Mouse (Mus musculus) megakaryocyte progenitor cell, adult 5-6 weeks (primary cell): ENCODE measurements around the gene Ankrd2. TPM values are rescaled to one million over a fixed set of nuclear protein-coding genes. Genes with fewer than 3 reads are reported as not detected.

Experiments used
- ATAC-seq: replicated peaks from 2 replicates; pipeline ENCODE4 v1.8.0; 2016; ENCODE audit warnings: mild to moderate bottlenecking, moderate TSS enrichment, inconsistent platforms; ENCODE audit not compliant: poor library complexity
- total RNA-seq, 2 experiments: library from RNA; stranded (forward) in 1 of 2; stranded (reverse) in 1 of 2; fragments of 157-497, 149-512 nt in 1 of 2; fragments of 200-1000 nt in 1 of 2; gene quantifications; 2 replicates each; pipeline versions ENCODE4 v1.2.3 to v1.2.4; 2015 to 2017

Ankrd2 gene
- total RNA-seq (2015) (not detected in 2 replicates), total RNA-seq (2017) (not detected in 2 replicates)

GRCm38 (mm10) chr19:42035456-42036248 lies at the start of gene Ankrd2:
TSS of gene Ankrd2 (plus strand) at chr19:42036000.
- ATAC-seq, result peak; percentile 99

- ATAC-seq, result no peak
These were observed 48.6 kb upstream of the Ankrd2 start for GRCm38 (mm10) chr19:41987206-41987605.

GRCm38 (mm10) chr19:41989810-41990209 lies 46.0 kb upstream of the Ankrd2 start:
- ATAC-seq, result peak; percentile 58

GRCm38 (mm10) chr19:41991926-41992477 lies 43.8 kb upstream of the Ankrd2 start:
- no peak for ATAC-seq

GRCm38 (mm10) chr19:41992971-41993370 lies 42.8 kb upstream of the Ankrd2 start:
- ATAC-seq, result no peak

GRCm38 (mm10) chr19:41993484-41993883 lies 42.3 kb upstream of the Ankrd2 start:
- ATAC-seq, result no peak

GRCm38 (mm10) chr19:41994023-41994422 lies 41.8 kb upstream of the Ankrd2 start:
- ATAC-seq, result no peak

- no peak for ATAC-seq
These were observed 40.3 kb upstream of the Ankrd2 start for GRCm38 (mm10) chr19:41995483-41995882.

- ATAC-seq, result no peak
These were observed 38.7 kb upstream of the Ankrd2 start for GRCm38 (mm10) chr19:41997090-41997489.

- no peak for ATAC-seq
These were observed 36.8 kb upstream of the Ankrd2 start for GRCm38 (mm10) chr19:41998770-41999548.

- ATAC-seq, result peak; percentile 68
These were observed 36.0 kb upstream of the Ankrd2 start for GRCm38 (mm10) chr19:41999688-42000283.

- no peak for ATAC-seq
These were observed 35.3 kb upstream of the Ankrd2 start for GRCm38 (mm10) chr19:42000446-42000958.

GRCm38 (mm10) chr19:42001253-42001980 lies 34.4 kb upstream of the Ankrd2 start:
- ATAC-seq, result peak; percentile 60

GRCm38 (mm10) chr19:42004258-42004657 lies 31.5 kb upstream of the Ankrd2 start:
- no peak for ATAC-seq

GRCm38 (mm10) chr19:42005616-42006015 lies 30.2 kb upstream of the Ankrd2 start:
- peak; percentile 79 for ATAC-seq

- ATAC-seq, result no peak
These were observed 29.2 kb upstream of the Ankrd2 start for GRCm38 (mm10) chr19:42006568-42006967.

- no peak for ATAC-seq
These were observed 27.2 kb upstream of the Ankrd2 start for GRCm38 (mm10) chr19:42008586-42008985.

GRCm38 (mm10) chr19:42009067-42009466 lies 26.7 kb upstream of the Ankrd2 start:
- ATAC-seq, result no peak

GRCm38 (mm10) chr19:42010436-42010835 lies 25.4 kb upstream of the Ankrd2 start:
- no peak for ATAC-seq

GRCm38 (mm10) chr19:42011123-42011522 lies 24.7 kb upstream of the Ankrd2 start:
- no peak for ATAC-seq
